In the genomic region with DNA sequence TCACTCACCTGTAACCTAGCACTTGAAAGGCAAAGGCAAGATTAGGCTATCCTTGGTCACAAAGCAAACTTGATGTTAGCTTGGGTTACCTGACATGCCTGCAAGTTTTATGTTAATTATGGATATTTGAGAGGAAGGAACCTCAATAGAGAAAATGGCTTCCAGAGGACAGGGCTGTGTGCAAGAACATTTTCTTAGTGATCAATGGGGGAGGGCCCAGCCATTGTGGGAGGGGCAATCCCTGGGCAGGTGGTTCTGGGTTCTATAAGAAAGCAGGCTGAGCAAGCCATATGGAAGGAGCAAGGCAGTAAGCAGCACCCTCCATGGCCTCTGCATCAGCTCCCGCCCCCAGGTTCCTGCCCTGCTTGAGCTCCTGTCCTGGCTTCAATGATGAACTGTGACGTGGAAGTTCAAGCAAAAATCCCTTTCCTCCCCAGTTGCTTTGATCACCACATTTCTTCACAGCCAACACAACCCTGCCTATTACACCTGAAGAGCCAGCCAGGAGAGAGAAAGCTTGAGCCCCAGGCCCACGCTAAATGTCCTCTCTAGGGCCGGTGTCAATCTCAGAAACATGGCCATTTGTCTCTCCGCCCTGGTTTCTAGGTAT, we compare ENCODE assay signal across 11 mouse cellular contexts. TPM values are rescaled to one million over a fixed set of nuclear protein-coding genes. Genes with fewer than 3 reads are reported as not detected.
DNase-seq lines count a peak whose midpoint lies in the region; ATAC-seq and TF ChIP-seq lines count a peak whose summit lies in the region.
"Had no signal": no experiment of that assay in that cellular context is flagged by ENCODE, and none has a peak within 500 bp of the region (broad histone marks: within the 10 kb centered on the region; RNA-seq: fewer than 3 reads in every experiment).

No protein-coding gene starts in this region.

- H3K79me2 ChIP-seq in heart, adult 2 months (replicated peaks; ENCODE audit: control insufficient read depth, insufficient read depth, low read length) = no peaks in the 10 kb centered on the region; the same call in none of the 2 replicates
- H3K79me2 ChIP-seq in liver, adult 2 months (ENCODE audit: control insufficient read depth, insufficient read depth, low read length) = peaks cover 7% of the 10 kb centered on the region; the same call in 1 of the 2 replicates

- H3K4me1 ChIP-seq in heart, adult 2 months (ENCODE audit: control insufficient read depth, insufficient read depth, low read length) = peaks cover 35% of the 10 kb centered on the region
- peaks cover 4% of the 10 kb centered on the region; the same call in 1 of the 2 replicates for H3K4me1 ChIP-seq in liver, adult 2 months (ENCODE audit: control insufficient read depth, insufficient read depth, low read length)
- peaks cover 21% of the 10 kb centered on the region for H3K4me1 ChIP-seq in hindbrain, postnatal 0 days (ENCODE audit: insufficient read depth, low read length)
- peaks cover 33% of the 10 kb centered on the region for H3K4me1 ChIP-seq in neural tube, embryonic 14.5 days (ENCODE audit: control insufficient read depth, insufficient read depth, low read length)

- H3K27ac ChIP-seq in heart, adult 2 months = peak overlapping the region; percentile 74
- H3K27ac ChIP-seq in liver, adult 2 months (replicated peaks; ENCODE audit: insufficient read depth, low read depth, low read length) = peak overlapping the region; percentile 57; the same call in 1 of the 2 replicates
- H3K27ac ChIP-seq in hindbrain, postnatal 0 days = peak overlapping the region; percentile 62; the same call in 1 of the 2 replicates
- 0 out of 2 replicates have a peak overlapping the region, but pooled peaks have one; percentile 41 for H3K27ac ChIP-seq in neural tube, embryonic 14.5 days (ENCODE audit: low read depth, low read length)

- no peak for TF ChIP-seq CTCF in heart, adult 2 months (IDR thresholded peaks at IDR 0.05)
- TF ChIP-seq CTCF in liver, adult 2 months (IDR thresholded peaks at IDR 0.05; ENCODE audit: low read depth, low read length) = no peak
- no peak for TF ChIP-seq CTCF in hindbrain, postnatal 0 days (IDR thresholded peaks at IDR 0.05; ENCODE audit: low read depth)

- no peak for TF ChIP-seq POLR2A in heart, adult 2 months (IDR thresholded peaks at IDR 0.05; ENCODE audit: insufficient read depth, low read depth, low read length)
- TF ChIP-seq POLR2A in liver, adult 2 months (IDR thresholded peaks at IDR 0.05; ENCODE audit: extremely low read depth, insufficient read depth, low read length) = no peak

- TF ChIP-seq EP300 in heart, adult 2 months (IDR thresholded peaks at IDR 0.05; ENCODE audit: insufficient read depth, low read depth, low read length) = no peak

- no peak overlapping the region for H3K4me2 ChIP-seq in hindbrain, postnatal 0 days (ENCODE audit: low read depth, low read length)
- no peak overlapping the region for H3K4me2 ChIP-seq in neural tube, embryonic 14.5 days (ENCODE audit: low read depth, low read length)

- H3K36me3 ChIP-seq in heart, adult 2 months (ENCODE audit: control insufficient read depth, insufficient read depth, low read length) = peaks cover 2% of the 10 kb centered on the region; the same call in 1 of the 2 replicates
- H3K36me3 ChIP-seq in liver, adult 2 months (ENCODE audit: control insufficient read depth, insufficient read depth, low read length) = no peaks in the 10 kb centered on the region
- no peaks in the 10 kb centered on the region for H3K36me3 ChIP-seq in hindbrain, postnatal 0 days (ENCODE audit: insufficient read depth, low read length)
- H3K36me3 ChIP-seq in neural tube, embryonic 14.5 days (ENCODE audit: control insufficient read depth, insufficient read depth, low read length) = no peaks in the 10 kb centered on the region

- no peaks in the 10 kb centered on the region for H3K27me3 ChIP-seq in heart, adult 2 months (ENCODE audit: control insufficient read depth, insufficient read depth, low read length)
- no peaks in the 10 kb centered on the region for H3K27me3 ChIP-seq in liver, adult 2 months (ENCODE audit: control insufficient read depth, insufficient read depth, low read length)
- H3K27me3 ChIP-seq in hindbrain, postnatal 0 days (ENCODE audit: insufficient read depth, low read length) = no peaks in the 10 kb centered on the region
- H3K27me3 ChIP-seq in neural tube, embryonic 14.5 days (ENCODE audit: control insufficient read depth, insufficient read depth, low read length) = no peaks in the 10 kb centered on the region

- no peak overlapping the region for H3K4me3 ChIP-seq in heart, adult 2 months
- no peak overlapping the region for H3K4me3 ChIP-seq in liver, adult 2 months (ENCODE audit: insufficient read depth, low read depth, low read length)
- H3K4me3 ChIP-seq in hindbrain, postnatal 0 days (ENCODE audit: low read length) = no peak overlapping the region
- H3K4me3 ChIP-seq in neural tube, embryonic 14.5 days (ENCODE audit: low read depth, low read length) = no peak overlapping the region

- 66% methylated on average over 5 of the region's 5 CpGs for WGBS in heart, adult 2 months
- 89% methylated on average over 5 of the region's 5 CpGs for WGBS in liver, adult 2 months
- 88% methylated on average over 5 of the region's 5 CpGs for WGBS in hindbrain, postnatal 0 days
- WGBS in neural tube, embryonic 14.5 days = 91% methylated on average over 5 of the region's 5 CpGs

- no peaks in the 10 kb centered on the region for H3K9me3 ChIP-seq in hindbrain, postnatal 0 days (ENCODE audit: low read length)
- H3K9me3 ChIP-seq in neural tube, embryonic 14.5 days (ENCODE audit: control insufficient read depth, low read length) = no peaks in the 10 kb centered on the region

- no peak overlapping the region for H3K9ac ChIP-seq in heart, adult 2 months (ENCODE audit: low read depth, low read length)
- H3K9ac ChIP-seq in liver, adult 2 months (ENCODE audit: low read depth, low read length) = no peak overlapping the region
- H3K9ac ChIP-seq in hindbrain, postnatal 0 days (replicated peaks; ENCODE audit: low read length) = no peak overlapping the region
- H3K9ac ChIP-seq in neural tube, embryonic 14.5 days (replicated peaks; ENCODE audit: low read depth, low read length) = no peak overlapping the region

- intact Hi-C loops in heart, adult 2 months (cut with DNase I) = loop anchor here (2.0 kb wide), 1 partner anchor 17 kb away; no protein-coding TSS in a partner anchor

- no peak for DNase-seq in heart, adult 2 months
- no peak for DNase-seq in heart, adult 8-10 months (ENCODE audit: low spot score)
- DNase-seq in liver, adult 2 months (ENCODE audit: extremely low read depth, low read depth, low spot score) = no peak
- no peak for DNase-seq in liver
- DNase-seq in hindbrain, postnatal 0 days (ENCODE audit: low spot score) = no peak
- DNase-seq in thymus, postnatal 10 days (ENCODE audit: low spot score in 2 of 2) = no peak
- no peak for DNase-seq in embryo, embryonic 9.5 days (ENCODE audit: extremely low spot score)
- DNase-seq: embryo, embryonic 11 days; gastrocnemius, postnatal 25 days; lung, adult 2 months had no signal

- no peak for ATAC-seq in hindbrain, postnatal 0 days
- no peak for ATAC-seq in neural tube, embryonic 14.5 days (ENCODE audit: low read depth)

RNA-seq across cellular contexts. Expression of a gene that starts 20.3 kb away (rescaled TPM):
- total RNA-seq in heart, adult 2 months (2021) = 10 to 100 TPM; 24.6 to 30.1 TPM
- 24.1 and 27.9 TPM in 2 replicates for polyA plus RNA-seq in heart, adult 2 months (2012; rRNA removed)
- total RNA-seq in heart, adult 8-10 months (2022) = 10 to 100 TPM; 21.9 to 30.3 (median 23.7) TPM
- 11.8 and 14.0 TPM in 2 replicates for total RNA-seq in liver, adult 2 months (2014; rRNA removed)
- 12.0 and 13.6 TPM in 2 replicates for polyA plus RNA-seq in liver, adult 2 months (2012; rRNA removed)
- total RNA-seq in hindbrain, postnatal 0 days (2014; rRNA removed) = 151 and 159 TPM in 2 replicates
- polyA plus RNA-seq in hindbrain, postnatal 0 days (2015; fragmentation: Nextera tagmentation; extraction: Ambion mirVana) = 140 and 149 TPM in 2 replicates
- polyA plus RNA-seq in neural tube, embryonic 14.5 days (2014; fragmentation: Nextera tagmentation; extraction: Ambion mirVana) = 148 and 188 TPM in 2 replicates

RNA-seq across cellular contexts. Expression of a gene that starts 55.8 kb away (rescaled TPM):
- total RNA-seq in heart, adult 2 months (2021) = 1 to 10 TPM; 3.4 to 4.5 TPM
- polyA plus RNA-seq in heart, adult 2 months (2012; rRNA removed) = 5.7 and 14.1 TPM in 2 replicates
- total RNA-seq in heart, adult 8-10 months (2022) = 10 to 100 TPM in 1 of 4 experiments, 1 to 10 TPM in 3; 1.8 to 10.3 (median 2.6) TPM
- 1.1 and 2.3 TPM in 2 replicates for total RNA-seq in liver, adult 2 months (2014; rRNA removed)
- polyA plus RNA-seq in liver, adult 2 months (2012; rRNA removed) = 5.4 and 6.2 TPM in 2 replicates
- total RNA-seq in hindbrain, postnatal 0 days (2014; rRNA removed) = 2.8 and 4.1 TPM in 2 replicates
- 1.8 and 2.2 TPM in 2 replicates for polyA plus RNA-seq in hindbrain, postnatal 0 days (2015; fragmentation: Nextera tagmentation; extraction: Ambion mirVana)
- 1.8 and 2.5 TPM in 2 replicates for polyA plus RNA-seq in neural tube, embryonic 14.5 days (2014; fragmentation: Nextera tagmentation; extraction: Ambion mirVana)
